Mouse (Mus musculus): ENCODE results near the gene Zdhhc8. TPM values are rescaled to one million over a fixed set of nuclear protein-coding genes. Genes with fewer than 3 reads are reported as not detected.
"Not testable (repeated sequence)": the region's sequence is repeated elsewhere in the genome, so short reads cannot be mapped to it uniquely, and the experiment has no call there.

Zdhhc8 gene
- polyA plus RNA-seq, 1 experiment: 11.7 TPM

- WGBS: 86% methylated on average over 10 of the region's 10 CpGs
- TF ChIP-seq POLR2A (IDR thresholded peaks at IDR 0.05; ENCODE audit: borderline replicate concordance, control insufficient read depth, low read depth, low read length) (no peak), CTCF (IDR thresholded peaks at IDR 0.05; ENCODE audit: control insufficient read depth, insufficient read depth, low read length) (no peak)
- H3K4me3 ChIP-seq (replicated peaks; ENCODE audit: control insufficient read depth, low read depth, low read length): no peak overlapping the region
Measured at GRCm38 (mm10) chr16:18198365-18199098, 36.4 kb downstream of the Zdhhc8 start.

DNA sequence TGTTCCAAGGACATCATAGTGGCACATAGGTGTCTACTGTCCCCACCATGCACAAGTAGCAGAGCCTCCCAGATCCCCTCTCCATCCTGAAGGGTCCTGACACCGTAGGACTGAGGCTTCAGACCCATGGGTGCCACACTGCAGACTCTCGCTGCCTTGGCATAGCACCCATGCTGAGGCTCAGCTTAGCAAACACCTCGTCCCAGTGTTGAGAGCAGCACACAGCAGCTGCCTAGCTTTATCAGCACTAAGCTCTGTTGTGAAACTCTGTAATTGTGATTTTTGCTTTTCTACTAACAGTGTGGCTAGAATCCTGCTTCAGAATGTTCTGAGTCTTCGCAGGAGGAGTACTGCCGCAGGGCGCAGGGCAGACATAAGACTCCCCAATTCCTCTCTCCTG is 37.1 kb downstream of the Zdhhc8 start:
- WGBS: 83% methylated on average over 6 of the region's 6 CpGs
- no peaks in the 10 kb centered on the region for H3K4me1 ChIP-seq (ENCODE audit: control insufficient read depth, insufficient read depth, low read length)
- TF ChIP-seq POLR2A (IDR thresholded peaks at IDR 0.05; ENCODE audit: borderline replicate concordance, control insufficient read depth, low read depth, low read length) (no peak), CTCF (IDR thresholded peaks at IDR 0.05; ENCODE audit: control insufficient read depth, insufficient read depth, low read length) (no peak)
- no peak overlapping the region for H3K4me3 ChIP-seq (replicated peaks; ENCODE audit: control insufficient read depth, low read depth, low read length)
- H3K27ac ChIP-seq (ENCODE audit: control insufficient read depth, insufficient read depth, low read depth, low read length, poor library complexity): no peak overlapping the region; the same call in 1 of the 2 replicates

More at GRCm38 (mm10) chr16:18198365-18199098, 36.4 kb downstream of the Zdhhc8 start:
- no peaks in the 10 kb centered on the region for H3K4me1 ChIP-seq (ENCODE audit: control insufficient read depth, insufficient read depth, low read length)
- H3K27ac ChIP-seq (ENCODE audit: control insufficient read depth, insufficient read depth, low read depth, low read length, poor library complexity): no peak overlapping the region; the same call in 1 of the 2 replicates

DNA sequence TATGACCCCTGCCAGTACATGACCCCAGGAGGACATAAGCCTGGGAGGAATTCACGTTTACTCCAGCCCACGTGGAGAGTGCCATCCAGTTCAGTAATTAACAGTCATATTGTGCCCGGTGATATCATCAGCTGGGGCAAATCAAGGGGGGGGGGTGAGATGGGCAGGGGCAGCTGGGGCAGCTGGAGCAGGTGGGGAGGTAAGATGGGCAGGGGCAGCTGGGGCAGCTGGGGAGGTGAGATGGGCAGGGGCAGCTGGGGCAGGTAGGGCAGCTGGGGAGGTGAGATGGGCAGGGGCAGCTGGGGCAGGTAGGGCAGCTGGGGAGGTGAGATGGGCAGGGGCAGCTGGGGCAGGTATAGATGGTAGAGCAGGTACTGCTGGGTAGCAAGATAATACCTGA is 39.4 kb downstream of the Zdhhc8 start:
- H3K27ac ChIP-seq (ENCODE audit: control insufficient read depth, insufficient read depth, low read depth, low read length, poor library complexity); H3K4me3 ChIP-seq (replicated peaks; ENCODE audit: control insufficient read depth, low read depth, low read length); H3K4me1 ChIP-seq (ENCODE audit: control insufficient read depth, insufficient read depth, low read length): not testable (repeated sequence)
- 68% methylated on average over 3 of the region's 3 CpGs for WGBS

GRCm38 (mm10) chr16:18195068-18195467 is 39.9 kb downstream of the Zdhhc8 start:
- WGBS: 38% methylated on average over 5 of the region's 5 CpGs
- no peak overlapping the region; the same call in 1 of the 2 replicates for H3K27ac ChIP-seq (ENCODE audit: control insufficient read depth, insufficient read depth, low read depth, low read length, poor library complexity)
- TF ChIP-seq CTCF (IDR thresholded peaks at IDR 0.05; ENCODE audit: control insufficient read depth, insufficient read depth, low read length): no peak
- TF ChIP-seq POLR2A (IDR thresholded peaks at IDR 0.05; ENCODE audit: borderline replicate concordance, control insufficient read depth, low read depth, low read length): no peak
- H3K4me3 ChIP-seq (replicated peaks; ENCODE audit: control insufficient read depth, low read depth, low read length): no peak overlapping the region
- H3K4me1 ChIP-seq (ENCODE audit: control insufficient read depth, insufficient read depth, low read length): no peaks in the 10 kb centered on the region

- Histone ChIP-seq H3K4me3 (replicated peaks; ENCODE audit: control insufficient read depth, low read depth, low read length) (no peak overlapping the region), H3K4me1 (ENCODE audit: control insufficient read depth, insufficient read depth, low read length) (no peaks in the 10 kb centered on the region), H3K27ac (ENCODE audit: control insufficient read depth, insufficient read depth, low read depth, low read length, poor library complexity) (no peak overlapping the region; the same call in 1 of the 2 replicates)
- TF ChIP-seq CTCF (IDR thresholded peaks at IDR 0.05; ENCODE audit: control insufficient read depth, insufficient read depth, low read length) (no peak), POLR2A (IDR thresholded peaks at IDR 0.05; ENCODE audit: borderline replicate concordance, control insufficient read depth, low read depth, low read length) (no peak)
- 80% methylated on average over 15 of the region's 15 CpGs for WGBS
Measured at GRCm38 (mm10) chr16:18194208-18194985, 40.5 kb downstream of the Zdhhc8 start.

GRCm38 (mm10) chr16:18191006-18191405 is 43.9 kb downstream of the Zdhhc8 start:
- Histone ChIP-seq H3K27ac (ENCODE audit: control insufficient read depth, insufficient read depth, low read depth, low read length, poor library complexity) (no peak overlapping the region), H3K4me1 (ENCODE audit: control insufficient read depth, insufficient read depth, low read length) (no peaks in the 10 kb centered on the region), H3K4me3 (replicated peaks; ENCODE audit: control insufficient read depth, low read depth, low read length) (no peak overlapping the region)
- WGBS: 72% methylated on average over 2 of the region's 2 CpGs
- no peak for TF ChIP-seq CTCF (IDR thresholded peaks at IDR 0.05; ENCODE audit: control insufficient read depth, insufficient read depth, low read length)
- TF ChIP-seq POLR2A (IDR thresholded peaks at IDR 0.05; ENCODE audit: borderline replicate concordance, control insufficient read depth, low read depth, low read length): no peak

DNA sequence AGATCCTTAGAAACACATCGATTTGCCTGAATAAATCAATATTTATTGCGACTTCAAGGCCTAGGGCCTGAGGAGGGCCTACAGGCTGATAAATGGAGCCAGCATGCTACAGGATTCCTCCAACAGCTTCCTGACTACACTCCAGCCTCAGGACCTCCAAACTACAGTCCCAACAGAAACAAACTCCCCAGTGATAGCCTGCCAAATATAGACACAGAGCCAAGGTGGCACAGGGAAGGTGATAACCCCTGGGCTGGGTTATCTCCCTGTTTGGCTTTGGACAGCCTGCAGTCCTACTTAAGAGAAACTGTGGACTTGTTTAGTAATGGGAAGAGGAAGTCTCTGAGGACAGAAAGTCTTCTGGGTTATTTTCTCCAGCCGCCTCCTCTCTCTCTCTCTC is 47.7 kb downstream of the Zdhhc8 start:
- TF ChIP-seq POLR2A (IDR thresholded peaks at IDR 0.05; ENCODE audit: borderline replicate concordance, control insufficient read depth, low read depth, low read length) (no peak), CTCF (IDR thresholded peaks at IDR 0.05; ENCODE audit: control insufficient read depth, insufficient read depth, low read length) (no peak)
- H3K4me1 ChIP-seq (ENCODE audit: control insufficient read depth, insufficient read depth, low read length): no peaks in the 10 kb centered on the region
- H3K27ac ChIP-seq (ENCODE audit: control insufficient read depth, insufficient read depth, low read depth, low read length, poor library complexity): no peak overlapping the region
- WGBS: 74% methylated on average over 3 of the region's 3 CpGs
- no peak overlapping the region for H3K4me3 ChIP-seq (replicated peaks; ENCODE audit: control insufficient read depth, low read depth, low read length)

GRCm38 (mm10) chr16:18186798-18187197 is 48.1 kb downstream of the Zdhhc8 start:
- H3K4me1 ChIP-seq (ENCODE audit: control insufficient read depth, insufficient read depth, low read length): no peaks in the 10 kb centered on the region
- no peak overlapping the region for H3K27ac ChIP-seq (ENCODE audit: control insufficient read depth, insufficient read depth, low read depth, low read length, poor library complexity)
- 70% methylated on average over 4 of the region's 4 CpGs for WGBS
- no peak overlapping the region for H3K4me3 ChIP-seq (replicated peaks; ENCODE audit: control insufficient read depth, low read depth, low read length)
- TF ChIP-seq CTCF (IDR thresholded peaks at IDR 0.05; ENCODE audit: control insufficient read depth, insufficient read depth, low read length) (no peak), POLR2A (IDR thresholded peaks at IDR 0.05; ENCODE audit: borderline replicate concordance, control insufficient read depth, low read depth, low read length) (no peak)
